Mouse (Mus musculus) erythroblast, adult 5-6 weeks (primary cell): ENCODE results near the gene Gramd1b. TPM values are rescaled to one million over a fixed set of nuclear protein-coding genes. Genes with fewer than 3 reads are reported as not detected.

Experiments
- ATAC-seq: replicated peaks from 2 replicates; pipeline ENCODE4 v1.8.0; 2016; ENCODE audit warnings: moderate number of reproducible peaks, mild to moderate bottlenecking, moderate TSS enrichment, inconsistent platforms; ENCODE audit not compliant: poor library complexity, low FRiP score, severe bottlenecking
- total RNA-seq, 2 experiments: library from RNA; stranded (forward) in 1 of 2; stranded (reverse) in 1 of 2; fragments of 150-400 nt in 1 of 2; fragments of 200-764, 138-1000 nt in 1 of 2; gene quantifications; 2 replicates each; pipeline versions ENCODE4 v1.2.3 to v1.2.4; 2015 to 2017; ENCODE audit warnings: low replicate concordance in 2 of 2

The Gramd1b gene
- total RNA-seq, 2 experiments from 2014 or later, result 5.5 to 22.1 TPM

DNA sequence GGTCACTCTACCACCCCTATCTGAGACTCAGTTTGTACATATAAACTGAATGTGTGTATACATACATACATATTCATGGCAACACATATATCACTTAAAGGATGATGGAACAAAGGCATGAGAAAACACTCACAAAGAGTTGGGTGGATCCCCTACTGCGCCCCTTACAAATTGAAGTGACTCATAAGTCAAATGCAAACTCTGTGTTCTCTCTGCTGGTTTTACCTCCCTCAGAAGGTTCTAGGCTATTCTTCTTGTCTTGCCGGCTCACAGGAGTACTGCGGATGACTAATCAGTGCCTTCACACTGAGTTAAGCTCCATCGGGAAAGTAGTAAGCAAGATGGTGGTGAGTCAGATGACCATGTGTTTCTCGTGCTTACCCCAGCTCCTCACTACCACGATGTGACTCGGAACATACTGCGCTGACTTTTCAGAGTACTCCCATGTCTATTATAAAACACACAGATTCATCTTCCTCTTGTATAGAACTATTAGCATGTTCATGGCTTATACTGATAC is 182.4 kb downstream of the Gramd1b start:
- no peak for ATAC-seq

DNA sequence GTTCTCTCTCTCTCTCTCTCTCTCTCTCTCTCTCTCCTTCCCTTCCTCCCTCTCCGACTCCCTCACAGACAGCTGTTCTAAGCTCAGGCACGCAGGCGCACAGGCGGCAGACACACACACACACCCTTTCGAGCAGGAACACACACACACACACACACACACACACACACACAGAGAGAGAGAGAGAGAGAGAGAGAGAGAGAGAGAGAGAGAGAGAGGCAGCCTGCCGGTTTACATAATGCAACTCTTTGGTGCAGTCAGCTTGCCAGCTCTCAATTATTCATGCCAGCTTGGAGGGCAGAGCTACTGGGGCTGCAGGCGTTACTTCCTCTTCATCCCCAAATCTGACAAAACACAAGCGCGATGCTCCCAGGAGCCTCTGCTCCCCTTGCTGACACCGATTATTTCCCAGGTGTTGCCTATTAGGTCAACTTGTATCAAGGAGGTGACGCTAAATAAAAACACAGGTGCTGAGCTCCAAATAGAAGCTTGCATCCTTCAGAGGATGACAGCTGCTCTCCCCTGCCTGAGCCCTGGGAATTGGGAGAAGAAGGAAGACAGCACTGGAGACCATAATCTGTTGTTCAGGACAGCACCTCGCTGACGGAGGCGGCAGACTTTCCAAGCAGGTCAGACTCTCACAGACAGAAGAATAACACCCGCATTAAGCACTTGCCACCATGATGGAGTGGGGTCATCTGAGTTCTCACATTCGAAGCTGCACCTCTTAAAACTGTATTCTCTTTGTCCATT is 184.8 kb downstream of the Gramd1b start:
- no peak for ATAC-seq

DNA sequence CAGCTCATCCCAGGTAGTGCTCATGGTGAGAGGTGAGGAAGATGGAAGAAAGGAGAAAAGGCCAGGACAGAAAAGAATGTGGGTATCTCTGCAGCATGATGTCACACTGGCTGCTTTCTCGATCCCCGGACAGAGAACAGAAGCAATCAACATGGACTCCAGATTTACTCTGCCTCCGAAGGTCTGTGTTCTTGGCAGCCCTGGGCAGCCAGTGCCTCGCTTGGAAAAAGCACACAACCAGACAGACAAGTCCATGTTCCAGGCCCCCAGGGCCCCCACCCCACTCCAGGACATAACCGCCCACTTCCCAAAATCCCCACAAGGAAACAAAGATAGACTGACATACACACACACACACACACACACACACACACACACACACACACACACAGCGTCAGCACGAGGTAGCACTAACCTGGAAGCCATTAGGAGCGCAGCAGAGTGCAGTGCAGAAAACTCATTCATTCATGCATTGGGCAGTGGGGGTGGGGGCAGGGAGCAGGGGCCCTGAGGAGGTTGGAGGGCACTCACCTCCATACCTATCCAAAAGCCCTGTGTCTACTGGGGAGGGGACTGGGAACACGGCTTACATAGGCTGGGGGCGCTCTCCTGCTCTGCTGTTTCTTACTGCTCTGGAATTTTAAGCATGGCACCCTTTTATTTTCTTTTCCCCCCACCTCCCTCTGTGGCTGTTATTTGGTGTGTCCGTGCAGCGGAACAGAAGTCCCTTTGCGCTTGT is 185.5 kb downstream of the Gramd1b start:
- ATAC-seq, result no peak

DNA sequence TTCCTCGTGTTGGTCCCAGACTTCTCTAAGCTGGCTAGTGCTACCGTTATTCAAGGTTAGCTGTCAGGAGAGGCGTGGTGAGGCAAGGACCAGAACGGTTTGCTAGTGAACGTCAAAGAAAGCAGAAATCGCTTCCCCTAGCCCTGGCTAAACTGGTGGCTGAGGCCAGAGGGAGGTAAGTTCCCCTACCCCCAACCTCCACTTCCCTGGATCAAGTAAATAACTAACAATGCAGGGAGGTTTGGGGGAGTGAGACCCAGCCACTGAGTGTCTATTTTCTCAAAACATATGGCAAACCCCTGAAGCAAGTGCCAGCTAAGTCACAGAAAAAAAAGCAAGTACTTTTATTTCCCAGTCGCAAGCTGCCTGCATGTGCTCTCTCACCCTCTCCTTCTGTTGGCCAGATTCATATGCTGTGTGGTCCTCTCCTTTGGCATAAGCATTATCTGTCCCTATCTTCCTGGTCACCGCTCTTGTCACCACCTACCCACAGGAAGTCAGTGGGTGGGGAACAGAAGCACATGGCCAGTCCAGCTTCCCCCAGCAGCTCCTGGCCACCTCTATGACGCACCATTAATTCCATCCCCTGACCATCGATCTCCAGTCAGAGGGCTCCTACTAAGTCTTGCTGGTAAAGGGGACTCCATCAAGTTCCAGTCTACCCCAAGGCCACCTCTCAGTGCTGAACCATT is 186.2 kb downstream of the Gramd1b start:
- no peak for ATAC-seq

DNA sequence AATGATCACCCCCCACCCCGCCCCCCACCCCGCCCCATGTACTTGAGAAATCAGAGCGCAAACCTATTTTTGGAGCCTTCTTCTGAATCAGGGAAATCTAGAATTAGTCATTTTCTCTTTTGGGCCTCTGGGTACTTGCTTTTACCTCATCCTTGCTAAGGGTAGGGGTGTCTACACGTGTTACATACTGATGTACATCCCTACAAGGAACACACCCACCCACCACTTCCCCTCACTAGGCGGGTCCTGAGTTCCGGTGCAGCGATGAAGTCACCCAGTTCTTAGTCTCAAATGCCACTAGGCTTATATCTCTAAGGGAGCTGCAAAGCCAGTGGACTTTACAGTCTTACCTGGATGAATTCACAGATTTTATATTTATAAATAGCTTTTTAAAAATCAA is 187.4 kb downstream of the Gramd1b start:
- no peak for ATAC-seq

DNA sequence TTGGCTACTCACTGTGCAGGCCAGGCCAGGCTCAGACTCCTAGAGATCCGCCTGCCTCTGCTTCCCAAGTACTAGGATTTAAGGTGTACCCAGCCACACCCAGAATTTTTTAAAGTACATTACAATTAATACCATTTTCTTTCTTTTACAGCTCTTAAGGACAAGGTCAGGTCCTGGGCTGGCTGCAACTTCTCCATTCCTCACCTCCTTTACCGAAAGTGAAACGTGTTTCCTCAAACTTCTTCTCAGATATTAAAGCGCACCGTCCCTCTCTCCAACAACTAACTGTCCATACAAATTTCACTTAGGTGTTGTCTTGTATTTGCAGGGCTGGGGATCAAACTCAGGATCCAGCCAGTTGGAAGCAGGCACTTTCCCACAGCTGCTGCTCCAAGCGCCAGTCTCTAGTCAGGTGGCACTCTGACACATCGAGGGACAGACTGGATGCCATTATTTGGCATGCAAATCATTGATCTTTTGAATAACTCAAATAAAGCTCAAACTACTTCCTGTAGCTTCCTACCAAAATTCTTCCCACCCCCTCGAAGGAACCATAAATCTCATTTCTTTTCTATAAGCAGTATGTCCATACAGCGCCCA is 188.0 kb downstream of the Gramd1b start:
- ATAC-seq, result no peak

DNA sequence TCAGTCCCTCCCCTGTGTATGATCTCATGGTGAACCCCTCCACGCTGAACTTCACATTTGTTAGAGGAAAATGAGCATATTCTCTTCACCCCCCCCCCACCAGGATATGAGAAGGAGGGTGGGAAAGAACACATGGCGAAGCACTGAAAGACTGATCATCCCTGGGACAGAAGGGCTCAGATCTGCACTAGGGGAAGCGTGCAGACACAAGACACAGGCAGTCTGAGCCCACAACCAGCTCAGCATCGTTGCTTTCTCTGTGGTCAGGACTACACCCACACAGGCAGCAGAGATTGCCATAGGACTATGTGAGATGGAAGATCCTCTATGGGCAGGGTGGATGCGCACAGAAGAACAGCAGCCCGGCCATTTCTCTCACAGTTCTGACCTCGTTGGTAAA is 189.1 kb downstream of the Gramd1b start:
- ATAC-seq, result no peak

DNA sequence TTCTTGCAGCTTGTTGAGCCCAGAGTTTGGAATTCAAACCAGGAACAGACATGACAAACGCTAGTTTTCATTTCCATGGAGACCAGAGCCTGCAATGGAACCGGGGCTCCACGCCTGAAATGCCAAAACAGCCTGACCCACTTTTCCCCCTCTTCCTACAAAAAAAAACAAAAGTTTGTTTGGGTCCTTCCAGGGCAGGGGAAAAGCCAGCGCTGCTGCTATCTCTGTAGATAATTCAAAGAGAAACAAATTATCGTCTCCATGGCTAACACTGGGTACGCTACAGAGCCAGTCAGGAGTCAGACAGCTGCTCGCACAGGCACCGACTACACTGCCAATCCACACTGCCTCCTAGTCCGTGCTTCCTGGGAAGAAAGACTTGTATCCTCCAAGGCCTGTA is 191.6 kb downstream of the Gramd1b start:
- no peak for ATAC-seq

DNA sequence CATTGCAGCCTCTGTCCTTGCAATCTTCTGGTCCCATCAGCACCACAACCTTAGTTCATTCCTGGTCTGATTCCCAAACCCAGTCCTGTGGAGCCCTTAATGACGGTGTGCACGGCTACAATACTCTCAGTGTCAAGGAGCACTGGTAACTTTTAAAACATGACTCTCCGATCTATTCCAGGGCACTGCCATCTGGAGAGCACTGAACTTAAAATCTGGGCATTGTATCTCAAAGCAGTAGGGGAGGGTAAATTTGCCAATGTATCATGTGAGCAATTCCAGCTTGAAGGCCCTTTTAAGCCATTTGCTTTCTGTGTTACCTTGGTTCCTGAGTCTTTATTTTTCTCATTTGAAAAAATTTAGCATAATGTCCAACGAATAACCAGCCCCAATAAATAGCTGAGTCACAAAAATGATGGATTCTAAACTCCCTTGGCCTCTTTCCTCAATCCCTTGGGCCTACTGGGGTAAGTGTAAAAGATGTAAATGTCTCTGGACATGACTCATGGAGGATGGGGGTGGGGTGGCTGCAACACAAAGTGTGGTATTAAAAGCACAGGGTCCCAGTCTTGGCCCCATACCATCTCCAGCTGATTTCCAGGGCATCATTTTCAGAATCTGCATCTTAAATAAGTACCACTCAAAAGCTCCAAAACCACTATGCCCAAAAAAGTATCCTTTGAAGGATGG is 193.9 kb downstream of the Gramd1b start:
- ATAC-seq, result no peak

DNA sequence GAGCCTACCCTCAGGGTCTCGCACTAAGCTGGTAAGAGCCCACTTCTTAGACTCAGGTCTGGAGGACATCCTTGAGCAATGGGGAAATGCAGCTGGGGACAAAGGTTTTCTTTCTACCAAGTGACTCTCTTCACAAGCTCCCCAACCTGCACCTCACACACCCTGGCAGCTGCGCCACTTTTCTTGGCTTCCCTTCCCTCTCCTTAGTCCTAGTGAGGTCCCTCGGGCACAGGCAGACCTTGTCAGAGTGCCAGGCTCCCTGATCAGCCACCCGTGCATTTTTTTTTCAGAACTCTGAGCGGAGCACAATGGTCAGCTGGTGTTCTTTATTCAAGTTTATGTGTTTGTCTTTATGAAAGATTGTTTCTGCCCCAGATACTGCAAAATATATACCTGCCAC is 194.5 kb downstream of the Gramd1b start:
- no peak for ATAC-seq

DNA sequence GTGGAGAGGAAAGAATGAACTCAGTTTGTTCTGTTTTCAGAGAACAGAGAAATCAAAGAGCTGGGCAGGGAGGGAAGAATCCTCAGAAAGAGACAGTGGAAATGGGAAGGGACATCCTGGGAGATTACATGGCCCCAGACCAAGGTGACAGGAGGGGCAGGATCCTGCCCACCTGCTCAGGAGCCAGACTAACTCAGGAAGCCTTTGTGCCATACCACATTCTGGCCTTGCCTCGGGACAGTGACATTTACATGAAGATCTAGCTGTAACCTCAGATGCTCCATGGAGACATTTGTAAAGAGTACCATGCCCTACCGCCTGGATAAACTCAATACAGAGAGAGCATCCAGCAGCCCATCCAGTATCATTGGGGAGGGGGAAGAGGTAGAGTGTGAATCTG is 196.6 kb downstream of the Gramd1b start:
- ATAC-seq, result no peak

DNA sequence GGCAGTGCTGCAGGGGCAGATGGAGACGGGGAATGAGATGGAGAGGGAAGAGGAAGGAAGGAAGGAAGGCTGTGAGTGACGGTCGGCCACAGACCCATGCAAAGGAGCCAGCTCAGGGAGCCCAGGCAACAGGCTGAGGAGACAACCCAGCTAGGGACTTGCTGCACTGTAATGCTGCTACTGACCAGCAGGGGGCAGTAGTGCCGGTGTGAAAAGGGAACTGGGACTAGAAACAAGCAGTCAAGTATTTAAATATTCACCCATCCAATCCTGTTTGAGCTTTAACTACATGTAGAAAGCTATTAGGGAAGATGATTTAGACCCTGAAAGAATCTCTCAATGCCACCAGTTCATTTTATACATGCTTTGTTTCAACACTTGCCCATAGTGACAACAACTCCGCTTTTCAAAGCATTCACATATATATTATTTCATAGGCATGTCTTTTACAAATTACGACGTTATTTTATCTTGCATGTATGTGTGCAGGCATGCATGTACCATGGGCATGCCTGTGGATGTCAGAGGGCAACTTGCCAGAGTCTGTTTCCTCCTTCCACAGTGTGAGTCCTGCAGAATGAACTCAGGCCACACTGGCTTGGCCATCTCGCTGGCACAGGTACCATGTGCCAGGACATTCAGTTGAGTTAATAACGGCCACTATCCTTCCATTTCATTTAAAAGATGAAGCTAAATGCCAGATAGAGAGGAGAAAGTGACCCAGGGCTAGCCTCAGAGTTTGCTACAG is 197.4 kb downstream of the Gramd1b start:
- peak; percentile 73; the same call in 1 of the 2 replicates for ATAC-seq

DNA sequence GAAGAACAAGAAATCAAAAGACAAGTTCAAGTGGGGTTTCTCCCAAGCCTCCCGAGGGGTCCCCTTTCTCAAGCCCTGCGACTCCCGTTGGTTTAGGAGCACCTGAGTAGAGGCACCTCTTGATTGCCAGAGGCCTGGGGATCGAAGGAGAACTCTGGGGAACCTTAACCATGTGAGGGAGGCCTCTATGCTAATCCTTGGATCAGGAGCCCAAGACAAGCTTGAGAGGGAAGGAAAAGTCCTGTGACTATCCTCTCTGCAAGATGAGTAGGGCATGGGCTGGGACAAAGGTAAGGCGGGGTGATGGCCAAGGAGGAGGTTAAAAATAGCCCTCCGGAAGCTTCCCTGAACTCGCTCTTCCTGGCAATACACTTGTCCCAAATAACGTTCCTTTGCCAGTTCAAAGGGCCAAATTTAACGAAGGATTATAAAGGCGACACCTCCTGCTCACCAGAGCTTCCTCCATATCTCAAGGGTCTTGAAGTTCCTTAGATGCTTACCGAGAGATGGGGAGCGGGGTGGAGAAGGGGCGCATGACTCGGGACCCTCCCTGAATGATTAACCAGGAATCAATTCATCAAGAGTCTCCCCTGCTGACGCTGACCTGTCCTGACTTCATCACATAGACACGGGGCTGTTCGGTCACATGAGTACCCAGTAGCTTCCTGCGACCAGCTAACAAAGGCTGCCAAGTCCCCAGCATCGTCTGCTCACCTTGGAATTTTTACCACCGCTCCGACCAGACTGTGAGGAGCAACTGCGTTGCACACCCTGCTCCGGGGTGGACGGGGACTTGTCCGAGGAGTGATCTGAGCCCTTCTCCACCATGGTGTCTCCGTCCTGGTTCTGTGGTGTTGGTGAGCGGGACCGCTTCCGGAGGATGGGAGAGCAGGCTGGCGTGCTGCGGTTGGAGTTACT is 198.2 kb downstream of the Gramd1b start:
- no peak for ATAC-seq

DNA sequence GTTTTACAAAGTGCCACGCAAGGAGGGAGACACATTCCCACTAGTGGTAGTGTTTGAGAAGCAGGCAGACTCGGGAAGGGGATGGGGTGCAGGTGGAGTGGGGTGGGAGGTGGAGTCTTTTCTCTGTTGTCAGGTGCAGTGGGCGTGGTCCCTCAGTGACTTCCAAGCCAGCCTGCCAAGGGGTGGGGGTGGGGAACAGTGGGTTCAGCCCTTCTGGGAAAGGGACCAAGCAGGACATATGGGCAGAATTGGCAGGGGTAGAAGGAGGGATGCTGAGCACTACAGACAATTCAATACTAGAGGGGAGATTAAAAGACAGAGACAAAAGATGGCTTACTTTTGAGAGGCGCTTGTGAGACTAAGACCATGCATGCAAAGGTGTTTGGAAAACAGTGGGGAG is 198.9 kb downstream of the Gramd1b start:
- no peak for ATAC-seq

DNA sequence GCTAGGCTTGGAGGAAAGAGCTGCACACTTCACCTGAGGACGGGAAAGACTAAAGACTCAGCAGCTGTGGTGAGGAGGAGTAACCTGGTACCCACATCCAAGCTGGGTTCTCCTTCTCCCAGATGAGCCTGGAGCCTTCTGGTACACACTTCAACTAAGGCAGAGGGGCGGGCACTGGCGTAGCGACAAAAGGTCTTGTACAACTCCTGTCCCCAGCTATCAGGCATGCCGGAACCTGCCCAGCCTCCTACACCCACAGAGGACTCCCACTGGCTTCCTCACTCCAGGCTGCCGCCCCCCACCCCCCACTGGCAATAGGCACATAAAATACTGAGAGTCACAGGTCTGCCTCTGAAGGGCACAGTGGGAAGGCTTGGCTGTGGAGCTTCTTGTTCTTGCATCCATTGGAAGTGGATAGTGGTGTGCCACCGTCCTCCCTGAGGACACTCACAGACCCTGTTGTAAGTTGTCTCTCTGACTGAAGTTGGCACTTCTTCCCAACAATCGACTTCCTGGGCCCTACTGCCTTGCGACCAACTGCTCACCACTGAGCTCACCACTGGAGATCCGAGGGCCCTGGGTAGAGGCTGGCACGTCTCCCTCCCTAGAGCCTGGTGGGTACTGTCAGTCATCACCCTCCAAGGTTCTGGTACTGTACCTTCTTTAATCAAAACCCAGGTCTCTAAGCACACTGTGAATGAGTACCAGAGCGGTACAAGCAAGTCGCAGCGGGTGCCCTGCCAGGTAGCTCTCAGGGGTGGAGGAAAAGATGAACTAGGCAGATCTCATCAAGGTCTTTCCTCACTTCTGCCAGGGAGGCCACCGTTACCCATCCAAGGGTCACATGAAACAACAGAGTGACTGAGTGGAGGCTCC is 199.5 kb downstream of the Gramd1b start:
- ATAC-seq, result no peak

DNA sequence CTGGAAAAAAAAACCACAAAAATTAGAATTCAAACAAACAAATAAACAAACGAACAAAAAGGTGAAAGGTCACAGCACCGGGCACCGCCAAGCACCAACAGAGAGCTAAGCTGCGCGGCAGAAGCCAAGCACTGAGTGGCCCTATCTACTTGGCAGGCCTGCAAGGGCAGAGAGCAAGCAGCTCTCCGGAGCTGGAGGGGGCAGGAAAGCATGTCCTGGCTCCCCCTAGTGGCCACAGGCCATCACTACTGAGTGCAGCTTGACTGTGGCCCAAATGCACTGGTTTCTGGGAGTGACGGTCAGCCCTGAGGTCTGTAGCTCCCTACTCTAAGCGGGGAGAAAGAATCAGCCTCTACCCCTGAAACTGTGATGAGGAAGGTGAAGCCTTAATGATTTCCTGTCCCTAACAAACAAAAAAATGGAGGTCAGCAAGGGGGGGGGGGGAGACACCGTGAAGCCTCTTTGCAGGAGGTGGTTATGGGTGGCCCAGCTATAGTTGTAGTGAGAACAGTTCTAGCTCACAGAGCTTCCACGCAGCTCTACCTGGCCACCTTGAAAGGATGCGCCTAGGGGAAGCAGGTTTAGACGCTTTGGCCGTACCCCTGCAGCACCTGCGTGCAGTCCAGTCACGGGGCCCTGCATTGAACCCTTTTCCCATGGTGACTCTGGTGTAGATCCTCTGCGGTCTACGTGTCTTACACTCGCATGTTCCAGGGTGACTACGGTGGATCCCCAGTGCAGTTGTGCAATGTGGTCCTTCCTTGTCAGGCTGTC is 200.4 kb downstream of the Gramd1b start:
- ATAC-seq, result peak; percentile 74
